Mouse (Mus musculus) olfactory bulb, adult 2 months (tissue): ENCODE measurements around the gene Zfp64.

Experiments
- CTCF ChIP-seq: fragments of 200-500 bp; IDR thresholded peaks from 2 replicates; pipeline ENCODE4 v1.5.1; 2012; ENCODE audit warnings: low read depth, mild to moderate bottlenecking, low read length, moderate library complexity; ENCODE audit not compliant: insufficient read depth
- POLR2A ChIP-seq: fragments of 200-500 bp; IDR thresholded peaks from 2 replicates; pipeline ENCODE4 v1.6.1; 2012; ENCODE audit warnings: mild to moderate bottlenecking, low read depth, low read length, moderate library complexity; ENCODE audit not compliant: insufficient read depth

GRCm38 (mm10) chr2:168939261-168939933 is 16.0 kb downstream of the Zfp64 start:
- TF ChIP-seq POLR2A (no peak), CTCF (no peak)
